Mouse (Mus musculus) forebrain, embryonic 11.5 days (tissue): ENCODE data around the gene Spock2. TPM values are rescaled to one million over a fixed set of nuclear protein-coding genes. Genes with fewer than 3 reads are reported as not detected.
"Not testable (repeated sequence)": the region's sequence is repeated elsewhere in the genome, so short reads cannot be mapped to it uniquely, and the experiment has no call there.

Experiments
- ATAC-seq: fragments of 200-750 bp; cut with Nextera tagmentation; replicated peaks from 2 replicates; pipeline ENCODE4 v1.8.0; 2017; ENCODE audit warnings: moderate TSS enrichment; ENCODE audit not compliant: low FRiP score
- DNase-seq: peaks from one replicate; pipeline ENCODE4 v3.0.0-alpha.2; 2017; ENCODE audit warnings: low spot score
- H3K27ac ChIP-seq: fragments of 300-500 bp; sonication (generic); 2 replicates; pipeline ENCODE4 v1.5.1; 2014; ENCODE audit warnings: low read depth, low read length
- H3K27me3 ChIP-seq: fragments of 300-500 bp; sonication (generic); 2 replicates; pipeline ENCODE4 v1.6.1; 2014; ENCODE audit warnings: mild to moderate bottlenecking, low read length, mixed read lengths; ENCODE audit not compliant: control insufficient read depth, insufficient read depth
- H3K36me3 ChIP-seq: fragments of 300-500 bp; sonication (generic); 2 replicates; pipeline ENCODE4 v1.6.1; 2014; ENCODE audit warnings: mild to moderate bottlenecking, low read length, moderate library complexity, mixed read lengths; ENCODE audit not compliant: control insufficient read depth, insufficient read depth
- H3K4me1 ChIP-seq: fragments of 300-500 bp; sonication (generic); replicated peaks from 2 replicates; pipeline ENCODE4 v1.6.1; 2014; ENCODE audit warnings: low read length, mixed read lengths; ENCODE audit not compliant: control insufficient read depth, insufficient read depth
- H3K4me2 ChIP-seq: fragments of 300-500 bp; sonication (generic); 2 replicates; pipeline ENCODE4 v1.6.1; 2014; ENCODE audit warnings: low read depth, mild to moderate bottlenecking, low read length, moderate library complexity, mixed read lengths; ENCODE audit not compliant: severe bottlenecking
- H3K4me3 ChIP-seq: fragments of 300-500 bp; sonication (generic); 2 replicates; pipeline ENCODE4 v1.5.1; 2014; ENCODE audit warnings: low read depth, low read length
- H3K9ac ChIP-seq: fragments of 300-500 bp; sonication (generic); 2 replicates; pipeline ENCODE4 v1.6.1; 2014; ENCODE audit warnings: low read length
- H3K9me3 ChIP-seq: fragments of 300-500 bp; sonication (generic); 2 replicates; pipeline ENCODE4 v1.6.1; 2016; ENCODE audit warnings: low read length, mixed read lengths; ENCODE audit not compliant: control insufficient read depth
- WGBS: fragments of 180-500 bp; shearing (Covaris S2); extraction: QIAGEN DNeasy Blood & Tissue Kit; methylation state at CpG from one replicate; pipeline ENCODE4 v1.1.7; 2014; 5-methylcytosine and 5-hydroxymethylcytosine counted together
- polyA plus RNA-seq: library from polyadenylated mRNA; unstranded; fragments of >200 nt; fragmentation: Nextera tagmentation; extraction: Ambion mirVana; gene quantifications from 2 replicates; pipeline ENCODE4 v1.2.1, GENCODE M21; 2014

Gene Spock2
- polyA plus RNA-seq, 1 experiment from 2014 or later, result 5.5 TPM

GRCm38 (mm10) chr10:60130504-60130903, 24.5 kb downstream of the Spock2 start:
- no peak overlapping the region for H3K4me3 ChIP-seq
- H3K9ac ChIP-seq, result no peak overlapping the region
- H3K27ac ChIP-seq, result no peak overlapping the region
- no peak for DNase-seq
- no peaks in the 10 kb centered on the region; the same call in 1 of the 2 replicates for H3K4me1 ChIP-seq
- 92% methylated on average over 4 of the region's 4 CpGs for WGBS
- no peaks in the 10 kb centered on the region for H3K36me3 ChIP-seq
- no peaks in the 10 kb centered on the region for H3K27me3 ChIP-seq
- no peaks in the 10 kb centered on the region for H3K9me3 ChIP-seq
- no peak overlapping the region for H3K4me2 ChIP-seq
- ATAC-seq, result no peak

- no peak for DNase-seq
- no peaks in the 10 kb centered on the region for H3K27me3 ChIP-seq
- no peaks in the 10 kb centered on the region for H3K9me3 ChIP-seq
- H3K4me1 ChIP-seq, result no peaks in the 10 kb centered on the region; the same call in 1 of the 2 replicates
- 28% methylated on average over 6 of the region's 6 CpGs for whole genome bisulfite sequencing
- H3K9ac ChIP-seq, result no peak overlapping the region
- H3K4me3 ChIP-seq, result no peak overlapping the region
- H3K4me2 ChIP-seq, result no peak overlapping the region
- no peak for ATAC-seq
- H3K27ac ChIP-seq, result no peak overlapping the region
- no peaks in the 10 kb centered on the region for H3K36me3 ChIP-seq
Observed at GRCm38 (mm10) chr10:60133501-60133900, 27.5 kb downstream of the Spock2 start.

GRCm38 (mm10) chr10:60134201-60134600, 28.2 kb downstream of the Spock2 start:
- no peaks in the 10 kb centered on the region for H3K27me3 ChIP-seq
- no peaks in the 10 kb centered on the region for H3K36me3 ChIP-seq
- WGBS, result 61% methylated on average over 9 of the region's 9 CpGs
- no peak overlapping the region for H3K27ac ChIP-seq
- ATAC-seq (no peak), DNase-seq (no peak)
- no peak overlapping the region for H3K9ac ChIP-seq
- no peaks in the 10 kb centered on the region for H3K9me3 ChIP-seq
- H3K4me1 ChIP-seq, result no peaks in the 10 kb centered on the region; the same call in 1 of the 2 replicates
- no peak overlapping the region for H3K4me3 ChIP-seq
- H3K4me2 ChIP-seq, result no peak overlapping the region

DNA sequence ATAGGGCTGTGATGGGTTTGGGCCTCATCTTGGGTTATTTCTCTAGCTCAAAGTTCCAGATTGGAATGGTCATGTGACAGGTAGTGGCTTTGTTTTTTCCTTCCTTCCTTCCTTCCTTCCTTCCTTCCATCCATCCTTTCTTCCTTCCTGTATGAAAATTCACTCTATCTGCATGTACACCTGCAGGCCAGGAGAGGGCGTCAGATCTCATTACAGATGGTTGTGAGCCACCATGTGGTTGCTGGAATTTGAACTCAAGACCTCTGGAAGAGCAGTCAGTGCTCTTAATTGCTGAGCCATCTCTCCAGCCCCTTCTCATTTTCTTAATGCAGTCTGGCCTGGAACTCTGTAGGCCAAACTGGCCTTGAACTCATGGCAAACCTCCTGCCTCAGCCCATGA, 30.0 kb downstream of the Spock2 start:
- not testable (repeated sequence) for DNase-seq, H3K27ac ChIP-seq, H3K4me1 ChIP-seq, ATAC-seq, H3K4me3 ChIP-seq, H3K4me2 ChIP-seq, H3K27me3 ChIP-seq, H3K36me3 ChIP-seq, H3K9ac ChIP-seq, H3K9me3 ChIP-seq
- 31% methylated on average over 1 of the region's 1 CpGs for WGBS

DNA sequence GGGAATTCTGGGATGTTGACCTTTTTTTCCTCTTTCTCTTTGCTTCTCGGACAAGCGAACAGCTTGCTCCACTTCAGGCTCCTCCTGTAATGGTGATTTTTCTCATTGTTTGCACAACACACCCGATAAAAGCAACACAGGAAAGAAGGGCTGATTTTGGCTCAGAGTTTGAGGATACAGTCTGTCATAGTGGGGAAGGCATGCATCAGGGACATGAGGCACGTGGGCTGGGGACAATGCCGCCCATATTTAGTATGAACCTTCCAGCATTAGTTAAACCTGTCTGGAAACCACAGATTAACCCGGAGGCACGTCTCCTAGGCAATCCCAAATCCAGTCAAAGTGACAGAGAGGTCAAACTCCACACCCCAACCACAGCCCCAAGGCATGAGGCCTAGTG, 30.9 kb downstream of the Spock2 start:
- H3K4me3 ChIP-seq, result no peak overlapping the region
- no peaks in the 10 kb centered on the region for H3K9me3 ChIP-seq
- 85% methylated on average over 7 of the region's 7 CpGs for WGBS
- no peaks in the 10 kb centered on the region for H3K27me3 ChIP-seq
- no peaks in the 10 kb centered on the region for H3K36me3 ChIP-seq
- H3K4me1 ChIP-seq, result no peaks in the 10 kb centered on the region; the same call in 1 of the 2 replicates
- DNase-seq (no peak), ATAC-seq (no peak)
- H3K4me2 ChIP-seq, result no peak overlapping the region
- H3K9ac ChIP-seq, result no peak overlapping the region
- H3K27ac ChIP-seq, result no peak overlapping the region

GRCm38 (mm10) chr10:60138680-60139079, 32.7 kb downstream of the Spock2 start:
- no peaks in the 10 kb centered on the region for H3K9me3 ChIP-seq
- no peaks in the 10 kb centered on the region for H3K36me3 ChIP-seq
- 88% methylated on average over 5 of the region's 5 CpGs for WGBS
- H3K4me3 ChIP-seq, result no peak overlapping the region
- no peaks in the 10 kb centered on the region for H3K27me3 ChIP-seq
- no peak overlapping the region for H3K9ac ChIP-seq
- H3K4me1 ChIP-seq, result no peaks in the 10 kb centered on the region; the same call in 1 of the 2 replicates
- no peak overlapping the region for H3K4me2 ChIP-seq
- ATAC-seq (no peak), DNase-seq (no peak)
- no peak overlapping the region for H3K27ac ChIP-seq

- Histone ChIP-seq H3K27me3 (no peaks in the 10 kb centered on the region), H3K4me3 (no peak overlapping the region), H3K4me2 (no peak overlapping the region), H3K9me3 (no peaks in the 10 kb centered on the region), H3K9ac (no peak overlapping the region), H3K27ac (no peak overlapping the region), H3K4me1 (no peaks in the 10 kb centered on the region), H3K36me3 (no peaks in the 10 kb centered on the region)
- DNase-seq (no peak), ATAC-seq (no peak)
- 87% methylated on average over 4 of the region's 4 CpGs for WGBS
Observed at GRCm38 (mm10) chr10:60140751-60141150, 34.7 kb downstream of the Spock2 start.

DNA sequence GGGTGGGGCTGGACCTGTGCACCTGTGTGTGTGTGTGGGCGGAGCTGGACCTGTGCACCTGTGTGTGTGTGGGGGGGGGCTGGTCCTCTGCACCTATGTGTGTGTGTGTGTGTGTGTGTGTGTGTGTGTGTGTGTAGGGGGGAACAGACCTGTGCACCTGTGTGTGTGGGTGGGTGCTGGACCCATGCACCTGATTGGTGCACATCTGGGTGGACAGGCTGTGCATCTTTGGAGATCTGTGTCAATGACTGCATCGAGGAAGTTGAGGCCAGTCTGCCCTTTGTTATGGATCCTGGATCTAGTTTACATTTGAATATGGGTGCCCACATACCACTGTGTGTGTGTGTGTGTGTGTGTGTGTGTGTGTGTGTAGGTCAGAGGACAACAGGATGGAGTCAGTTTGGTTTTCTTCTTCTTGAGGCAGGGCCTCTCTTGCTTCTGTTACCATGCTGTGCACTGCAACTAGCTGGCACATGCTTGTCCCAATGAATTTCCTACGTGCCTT, 35.7 kb downstream of the Spock2 start:
- DNase-seq (no peak), ATAC-seq (no peak)
- Histone ChIP-seq H3K4me3 (no peak overlapping the region), H3K27ac (no peak overlapping the region), H3K4me1 (no peaks in the 10 kb centered on the region), H3K9me3 (no peaks in the 10 kb centered on the region), H3K36me3 (no peaks in the 10 kb centered on the region), H3K9ac (no peak overlapping the region), H3K27me3 (no peaks in the 10 kb centered on the region; the same call in 1 of the 2 replicates), H3K4me2 (no peak overlapping the region)
- WGBS, result 82% methylated on average over 3 of the region's 3 CpGs

GRCm38 (mm10) chr10:60147510-60148047, 41.6 kb downstream of the Spock2 start:
- H3K27me3 ChIP-seq, DNase-seq, H3K9ac ChIP-seq, H3K9me3 ChIP-seq, ATAC-seq, H3K27ac ChIP-seq, H3K4me2 ChIP-seq, H3K4me1 ChIP-seq, H3K36me3 ChIP-seq, H3K4me3 ChIP-seq: not testable (repeated sequence)
- 68% methylated on average over 10 of the region's 10 CpGs for WGBS
